Mouse (Mus musculus): Measurements from ENCODE around the gene Ttc4.

- TF ChIP-seq TCF3 (IDR thresholded peaks at IDR 0.05; ENCODE audit: insufficient read length, low read depth) (no peak), POLR2A (IDR thresholded peaks at IDR 0.05; ENCODE audit: insufficient read length, low read depth) (no peak), USF1 (IDR thresholded peaks at IDR 0.05; ENCODE audit: low read depth) (no peak), MAX (IDR thresholded peaks at IDR 0.05; ENCODE audit: low read depth) (no peak), POLR2AphosphoS2 (IDR thresholded peaks at IDR 0.05; ENCODE audit: insufficient read length, low read depth) (no peak)
These were observed 34.9 kb upstream of the Ttc4 start for GRCm38 (mm10) chr4:106713622-106714021.
